Mouse (Mus musculus) forebrain, embryonic 13.5 days (tissue): ENCODE measurements at regions not wholly inside any gene's neighbourhood (a gene's known extent, or its start where the extent isn't known, plus 50 kb on each side); places are given as distances from the start of the nearest gene placed in this dataset.

ENCODE experiments used
- ATAC-seq: fragments of 200-750 bp; cut with Nextera tagmentation; 2 replicates; pipeline ENCODE4 v1.8.0; 2017
- H3K27ac ChIP-seq: fragments of 300-500 bp; sonication (generic); 2 replicates; pipeline ENCODE4 v1.5.1; 2015; ENCODE audit warnings: inconsistent platforms, mild to moderate bottlenecking, moderate library complexity
- H3K27me3 ChIP-seq: fragments of 300-500 bp; sonication (generic); 2 replicates; pipeline ENCODE4 v1.6.1; 2015; ENCODE audit warnings: mild to moderate bottlenecking, inconsistent platforms
- H3K36me3 ChIP-seq: fragments of 300-500 bp; sonication (generic); 2 replicates; pipeline ENCODE4 v1.6.1; 2015; ENCODE audit warnings: mild to moderate bottlenecking, inconsistent platforms; ENCODE audit not compliant: poor library complexity, severe bottlenecking
- H3K4me1 ChIP-seq: fragments of 300-500 bp; sonication (generic); 2 replicates; pipeline ENCODE4 v1.6.1; 2015; ENCODE audit warnings: inconsistent platforms
- H3K4me2 ChIP-seq: fragments of 300-500 bp; sonication (generic); 2 replicates; pipeline ENCODE4 v1.6.1; 2015; ENCODE audit warnings: inconsistent platforms, mild to moderate bottlenecking, moderate library complexity
- H3K4me3 ChIP-seq: fragments of 300-500 bp; sonication (generic); 2 replicates; pipeline ENCODE4 v1.5.1; 2015; ENCODE audit warnings: mild to moderate bottlenecking, inconsistent platforms
- H3K9ac ChIP-seq: fragments of 300-500 bp; sonication (generic); 2 replicates; pipeline ENCODE4 v1.6.1; 2015; ENCODE audit warnings: mild to moderate bottlenecking, inconsistent platforms
- H3K9me3 ChIP-seq: fragments of 300-500 bp; sonication (generic); replicated peaks from 2 replicates; pipeline ENCODE4 v1.6.1; 2016; ENCODE audit warnings: inconsistent platforms
- WGBS: fragments of 180-500 bp; shearing (Covaris S2); methylation state at CpG from one replicate; pipeline ENCODE4 v1.1.7; 2015; 5-methylcytosine and 5-hydroxymethylcytosine counted together

- no peaks in the 10 kb centered on the region for H3K27me3 ChIP-seq
- no peaks in the 10 kb centered on the region for H3K36me3 ChIP-seq
- no peak overlapping the region for H3K4me2 ChIP-seq
- no peak for ATAC-seq
- H3K4me1 ChIP-seq: no peaks in the 10 kb centered on the region
- no peak overlapping the region for H3K4me3 ChIP-seq
- no peak overlapping the region for H3K27ac ChIP-seq
- H3K9me3 ChIP-seq: no peaks in the 10 kb centered on the region
- H3K9ac ChIP-seq: no peak overlapping the region
- 90% methylated on average over 7 of the region's 7 CpGs for WGBS
Observed at GRCm38 (mm10) chr13:117152655-117153054, 55.7 kb upstream of the Emb start.

DNA sequence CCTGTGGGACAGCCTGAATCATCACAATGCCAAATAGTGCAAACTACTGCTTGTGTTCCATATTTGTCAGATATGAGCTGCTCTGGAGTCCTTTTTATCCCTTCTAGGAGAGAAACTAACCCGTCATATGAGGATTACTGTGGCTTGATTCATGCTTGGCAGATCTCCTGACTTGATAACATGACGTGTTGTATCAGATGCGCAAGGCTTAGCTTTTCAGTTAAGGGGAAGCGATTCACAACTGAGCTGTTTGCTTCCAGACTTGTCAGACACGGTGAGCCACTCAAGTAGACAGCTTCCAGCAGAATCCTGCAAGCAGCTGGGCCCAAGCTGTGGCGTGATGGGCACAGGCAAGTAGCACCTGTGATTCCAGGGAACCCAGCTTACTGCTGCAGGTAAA is 64.5 kb upstream of the Emb start:
- H3K9ac ChIP-seq: no peak overlapping the region
- 88% methylated on average over 6 of the region's 6 CpGs for WGBS
- 0 out of 2 replicates have a peak, but pooled peaks have one; percentile 27 for ATAC-seq
- no peaks in the 10 kb centered on the region for H3K9me3 ChIP-seq
- no peak overlapping the region for H3K27ac ChIP-seq
- H3K4me2 ChIP-seq: no peak overlapping the region
- H3K36me3 ChIP-seq: no peaks in the 10 kb centered on the region
- no peaks in the 10 kb centered on the region for H3K4me1 ChIP-seq
- H3K27me3 ChIP-seq: no peaks in the 10 kb centered on the region
- no peak overlapping the region for H3K4me3 ChIP-seq

- Histone ChIP-seq H3K4me1 (no peaks in the 10 kb centered on the region), H3K36me3 (no peaks in the 10 kb centered on the region), H3K9ac (no peak overlapping the region), H3K9me3 (no peaks in the 10 kb centered on the region), H3K27ac (no peak overlapping the region), H3K27me3 (no peaks in the 10 kb centered on the region), H3K4me2 (no peak overlapping the region), H3K4me3 (no peak overlapping the region)
- ATAC-seq: no peak
- 79% methylated on average over 4 of the region's 4 CpGs for WGBS
Observed at GRCm38 (mm10) chr13:117143255-117143654, 65.1 kb upstream of the Emb start.

GRCm38 (mm10) chr13:117134352-117134751 is 74.0 kb upstream of the Emb start:
- 88% methylated on average over 3 of the region's 3 CpGs for WGBS
- Histone ChIP-seq H3K27me3 (no peaks in the 10 kb centered on the region), H3K9me3 (no peaks in the 10 kb centered on the region), H3K4me2 (no peak overlapping the region), H3K4me1 (no peaks in the 10 kb centered on the region), H3K9ac (no peak overlapping the region), H3K4me3 (no peak overlapping the region), H3K27ac (no peak overlapping the region), H3K36me3 (no peaks in the 10 kb centered on the region)
- ATAC-seq: no peak

DNA sequence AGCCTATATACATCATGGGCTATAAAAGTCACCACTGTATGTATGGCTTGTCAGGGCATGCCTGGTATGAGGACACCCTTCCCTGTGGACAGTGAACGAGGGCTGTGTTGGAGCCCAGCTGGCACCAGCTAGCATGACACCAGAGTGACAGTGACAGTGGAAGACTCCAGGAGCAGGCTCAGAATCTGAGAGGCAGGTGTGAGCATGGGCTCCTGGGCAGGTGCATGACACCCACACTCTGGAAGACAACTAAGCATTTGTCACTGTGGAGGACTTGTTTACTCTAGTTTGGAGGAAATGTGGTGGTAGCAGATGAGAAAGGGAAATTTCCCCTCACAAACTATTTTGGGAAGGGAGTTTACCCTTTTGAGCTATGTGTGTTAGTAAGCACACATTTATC is 76.2 kb upstream of the Emb start:
- Histone ChIP-seq H3K27me3 (no peaks in the 10 kb centered on the region), H3K4me3 (no peak overlapping the region), H3K4me1 (no peaks in the 10 kb centered on the region), H3K9ac (no peak overlapping the region), H3K4me2 (no peak overlapping the region), H3K36me3 (no peaks in the 10 kb centered on the region), H3K27ac (no peak overlapping the region), H3K9me3 (no peaks in the 10 kb centered on the region)
- 86% methylated on average over 1 of the region's 1 CpGs for WGBS
- ATAC-seq: no peak

GRCm38 (mm10) chr13:117127813-117128549 is 80.4 kb upstream of the Emb start:
- no peak for ATAC-seq
- no peak overlapping the region for H3K27ac ChIP-seq
- no peaks in the 10 kb centered on the region for H3K9me3 ChIP-seq
- no peak overlapping the region for H3K9ac ChIP-seq
- H3K4me2 ChIP-seq: no peak overlapping the region
- no peaks in the 10 kb centered on the region for H3K27me3 ChIP-seq
- H3K36me3 ChIP-seq: no peaks in the 10 kb centered on the region
- no peak overlapping the region for H3K4me3 ChIP-seq
- no peaks in the 10 kb centered on the region for H3K4me1 ChIP-seq
- WGBS: 88% methylated on average over 12 of the region's 12 CpGs

- H3K4me2 ChIP-seq: no peak overlapping the region
- 90% methylated on average over 10 of the region's 10 CpGs for WGBS
- no peak for ATAC-seq
- no peak overlapping the region for H3K9ac ChIP-seq
- H3K4me3 ChIP-seq: no peak overlapping the region
- H3K36me3 ChIP-seq: no peaks in the 10 kb centered on the region
- no peaks in the 10 kb centered on the region for H3K9me3 ChIP-seq
- no peak overlapping the region for H3K27ac ChIP-seq
- H3K4me1 ChIP-seq: no peaks in the 10 kb centered on the region
- no peaks in the 10 kb centered on the region for H3K27me3 ChIP-seq
Observed at GRCm38 (mm10) chr13:117127116-117127728, 81.1 kb upstream of the Emb start.

- peak; percentile 53; the same call in 1 of the 2 replicates for ATAC-seq
- Histone ChIP-seq H3K4me3 (no peak overlapping the region), H3K27me3 (no peaks in the 10 kb centered on the region), H3K4me2 (no peak overlapping the region), H3K9me3 (no peaks in the 10 kb centered on the region), H3K27ac (no peak overlapping the region), H3K9ac (no peak overlapping the region), H3K4me1 (no peaks in the 10 kb centered on the region), H3K36me3 (no peaks in the 10 kb centered on the region)
- WGBS: 53% methylated on average over 4 of the region's 4 CpGs
Observed at GRCm38 (mm10) chr13:117119636-117120035, 88.7 kb upstream of the Emb start.

GRCm38 (mm10) chr13:117114797-117115196 is 89.5 kb upstream of the Parp8 start:
- no peaks in the 10 kb centered on the region for H3K36me3 ChIP-seq
- H3K9ac ChIP-seq: no peak overlapping the region
- 91% methylated on average over 5 of the region's 5 CpGs for WGBS
- no peaks in the 10 kb centered on the region for H3K9me3 ChIP-seq
- no peak for ATAC-seq
- no peaks in the 10 kb centered on the region for H3K27me3 ChIP-seq
- H3K4me3 ChIP-seq: no peak overlapping the region
- H3K27ac ChIP-seq: no peak overlapping the region
- no peak overlapping the region for H3K4me2 ChIP-seq
- H3K4me1 ChIP-seq: no peaks in the 10 kb centered on the region

DNA sequence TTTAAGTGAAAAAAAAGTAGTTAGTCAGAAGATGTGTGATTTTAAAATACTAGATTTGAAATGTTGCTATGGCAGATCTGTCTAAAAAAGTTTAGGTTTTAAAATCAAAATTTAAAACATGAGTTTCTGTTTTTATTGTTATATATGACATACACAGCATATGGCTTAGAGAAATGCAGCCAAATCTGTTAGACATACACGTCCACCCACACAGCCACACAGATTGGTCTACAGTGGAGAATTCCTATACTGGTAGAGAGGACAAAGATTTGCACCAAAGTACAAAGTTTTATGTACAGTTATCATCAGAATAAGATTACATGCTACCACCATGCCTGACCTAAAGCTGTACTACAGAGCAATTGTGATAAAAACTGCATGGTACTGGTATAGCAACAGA is 87.1 kb upstream of the Parp8 start:
- Histone ChIP-seq H3K9ac (no peak overlapping the region), H3K27me3 (no peaks in the 10 kb centered on the region), H3K4me3 (no peak overlapping the region), H3K27ac (no peak overlapping the region), H3K4me1 (no peaks in the 10 kb centered on the region), H3K36me3 (no peaks in the 10 kb centered on the region), H3K4me2 (no peak overlapping the region), H3K9me3 (no peaks in the 10 kb centered on the region)
- ATAC-seq: no peak
- 88% methylated on average over 1 of the region's 1 CpGs for WGBS

GRCm38 (mm10) chr13:117105151-117105660 is 79.9 kb upstream of the Parp8 start:
- ATAC-seq: no peak
- WGBS: 53% methylated on average over 1 of the region's 1 CpGs
- Histone ChIP-seq H3K36me3 (no peaks in the 10 kb centered on the region), H3K9me3 (no peaks in the 10 kb centered on the region), H3K4me1 (no peaks in the 10 kb centered on the region), H3K4me3 (no peak overlapping the region), H3K4me2 (no peak overlapping the region), H3K27me3 (no peaks in the 10 kb centered on the region), H3K9ac (no peak overlapping the region), H3K27ac (no peak overlapping the region)

DNA sequence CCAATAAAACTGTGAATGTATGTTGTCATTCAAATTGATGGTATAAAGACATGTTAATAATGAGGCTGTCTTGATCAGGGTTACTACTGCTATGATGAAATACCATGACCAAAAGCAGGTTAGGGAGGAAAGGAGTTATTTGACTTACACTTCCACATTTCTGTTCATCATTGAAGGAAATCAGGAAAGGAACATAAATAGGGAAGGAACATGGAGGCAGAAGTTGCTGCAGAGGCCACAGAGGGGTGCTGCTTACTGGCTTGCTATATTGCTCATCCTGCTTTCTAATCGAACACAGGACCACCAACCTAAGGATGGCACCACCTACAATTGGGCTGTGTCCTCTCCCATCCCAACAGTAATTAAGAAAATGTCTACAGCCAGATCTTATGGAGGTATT is 69.4 kb upstream of the Parp8 start:
- Histone ChIP-seq H3K4me3 (no peak overlapping the region), H3K4me1 (no peaks in the 10 kb centered on the region), H3K9ac (no peak overlapping the region), H3K36me3 (no peaks in the 10 kb centered on the region), H3K27me3 (no peaks in the 10 kb centered on the region), H3K4me2 (no peak overlapping the region), H3K27ac (no peak overlapping the region), H3K9me3 (no peaks in the 10 kb centered on the region)
- ATAC-seq: no peak
- 91% methylated on average over 1 of the region's 1 CpGs for WGBS

DNA sequence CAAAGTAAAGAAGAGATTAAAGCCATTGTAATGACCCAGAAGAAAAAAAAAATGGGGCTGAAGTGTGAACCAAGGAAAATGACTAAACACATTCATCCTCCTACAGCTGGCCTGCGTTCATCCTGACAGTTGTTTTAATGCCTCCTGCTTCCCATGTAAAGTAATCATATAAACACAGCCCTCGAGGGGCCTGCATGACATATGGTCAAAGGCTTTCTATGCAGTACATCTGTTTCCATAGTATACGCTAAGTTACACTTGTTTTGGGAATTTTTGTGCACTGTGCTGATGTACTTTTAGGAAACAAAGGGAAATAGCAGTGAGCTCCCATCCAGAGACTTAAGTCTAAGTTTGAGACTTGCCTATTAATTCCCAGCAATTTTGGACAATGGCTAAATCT is 63.3 kb upstream of the Parp8 start:
- H3K4me3 ChIP-seq: no peak overlapping the region
- H3K27ac ChIP-seq: no peak overlapping the region
- no peak overlapping the region for H3K9ac ChIP-seq
- H3K4me2 ChIP-seq: no peak overlapping the region
- H3K9me3 ChIP-seq: no peaks in the 10 kb centered on the region
- no peaks in the 10 kb centered on the region for H3K36me3 ChIP-seq
- 64% methylated on average over 3 of the region's 3 CpGs for WGBS
- H3K27me3 ChIP-seq: no peaks in the 10 kb centered on the region
- no peak for ATAC-seq
- no peaks in the 10 kb centered on the region for H3K4me1 ChIP-seq
